Comparison of ENCODE assay signal across 9 mouse cellular contexts in the genomic region with DNA sequence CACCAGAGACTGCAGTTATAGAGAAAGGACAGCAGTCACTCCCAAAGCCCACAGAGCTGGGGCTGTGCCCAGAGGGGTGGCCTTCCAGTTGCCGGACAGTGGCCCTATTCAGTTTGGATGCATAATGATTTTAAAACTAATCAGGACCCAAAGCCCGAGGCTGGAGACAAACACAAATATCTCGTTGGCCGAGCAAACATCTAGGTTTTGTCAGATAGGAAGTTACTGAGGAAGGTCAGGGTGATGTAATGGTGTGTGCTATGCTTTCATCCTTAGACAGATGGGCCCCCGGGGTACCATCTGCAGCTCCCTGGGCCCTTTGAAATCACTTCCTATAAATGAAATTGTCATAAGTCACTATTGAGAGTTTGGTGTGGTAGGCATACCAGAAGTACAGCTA. TPM values are rescaled to one million over a fixed set of nuclear protein-coding genes. Genes with fewer than 3 reads are reported as not detected.
DNase-seq lines count a peak whose midpoint lies in the region; ATAC-seq and TF ChIP-seq lines count a peak whose summit lies in the region.
"Had no signal": no experiment of that assay in that cellular context is flagged by ENCODE, and none has a peak within 500 bp of the region (broad histone marks: within the 10 kb centered on the region; RNA-seq: fewer than 3 reads in every experiment).

No protein-coding gene starts in this region.

- H3K27me3 ChIP-seq in lung, embryonic 14.5 days (ENCODE audit: insufficient read depth, low read length): no peaks in the 10 kb centered on the region
- no peaks in the 10 kb centered on the region for H3K27me3 ChIP-seq in limb, embryonic 15.5 days
- H3K27me3 ChIP-seq in thymus, adult 2 months (ENCODE audit: control insufficient read depth, insufficient read depth, low read length): no peaks in the 10 kb centered on the region

- H3K4me2 ChIP-seq in lung, embryonic 14.5 days: no peak overlapping the region
- no peak overlapping the region for H3K4me2 ChIP-seq in limb, embryonic 15.5 days

- peaks cover 4% of the 10 kb centered on the region; the same call in 1 of the 2 replicates for H3K36me3 ChIP-seq in lung, embryonic 14.5 days (ENCODE audit: insufficient read depth)
- no peaks in the 10 kb centered on the region for H3K36me3 ChIP-seq in limb, embryonic 15.5 days
- no peaks in the 10 kb centered on the region for H3K36me3 ChIP-seq in thymus, adult 2 months (ENCODE audit: control insufficient read depth, insufficient read depth, low read length)

- no peak for DNase-seq in frontal cortex, postnatal 25 days (ENCODE audit: low spot score in 2 of 2)
- peak; percentile 50 for DNase-seq in lung, embryonic 14.5 days
- no peak for DNase-seq in lung, adult 2 months
- DNase-seq in cerebellum, adult 9-11 months: peak; percentile 66
- DNase-seq in thymus, adult 2 months: no peak
- DNase-seq in yolk sac, embryonic 10.5 days (ENCODE audit: low spot score): no peak

- no peak for TF ChIP-seq CTCF in lung, embryonic 14.5 days (IDR thresholded peaks at IDR 0.05; ENCODE audit: low read depth)
- no peak for TF ChIP-seq CTCF in lung, adult 2 months (IDR thresholded peaks at IDR 0.05; ENCODE audit: insufficient read depth, low read length)
- no peak for TF ChIP-seq CTCF in thymus, adult 2 months (IDR thresholded peaks at IDR 0.05; ENCODE audit: borderline replicate concordance, control insufficient read depth, extremely low read depth, insufficient read depth, low read length, poor library complexity)

- no peak overlapping the region for H3K9ac ChIP-seq in lung, embryonic 14.5 days
- no peak overlapping the region for H3K9ac ChIP-seq in limb, embryonic 15.5 days

- no peak overlapping the region for H3K4me3 ChIP-seq in lung, embryonic 14.5 days (ENCODE audit: low read depth, low read length)
- H3K4me3 ChIP-seq in lung, adult 2 months (replicated peaks; ENCODE audit: extremely low read depth, low read depth, low read length): no peak overlapping the region
- H3K4me3 ChIP-seq in limb, embryonic 15.5 days: no peak overlapping the region
- no peak overlapping the region for H3K4me3 ChIP-seq in thymus, adult 2 months (ENCODE audit: control insufficient read depth, insufficient read depth, low read length)
- H3K4me3 ChIP-seq: megakaryocyte, embryonic 14.5 days had no signal

- H3K27ac ChIP-seq in lung, embryonic 14.5 days (ENCODE audit: low read depth): no peak overlapping the region; the same call in 1 of the 2 replicates
- 0 out of 2 replicates have a peak overlapping the region, but pooled peaks have one; percentile 38 for H3K27ac ChIP-seq in limb, embryonic 15.5 days
- H3K27ac ChIP-seq in thymus, adult 2 months (ENCODE audit: control insufficient read depth, insufficient read depth, low read length): no peak overlapping the region

- ATAC-seq in frontal cortex, adult (ENCODE audit: low TSS enrichment): peak; percentile 45
- 0 out of 2 replicates have a peak, but pooled peaks have one; percentile 40 for ATAC-seq in lung, embryonic 14.5 days (ENCODE audit: insufficient read depth)
- ATAC-seq in limb, embryonic 15.5 days (ENCODE audit: insufficient number of reproducible peaks, low FRiP score, low TSS enrichment, low read depth): no peak

- TF ChIP-seq POLR2A in lung, adult 2 months (IDR thresholded peaks at IDR 0.05; ENCODE audit: borderline replicate concordance, extremely low read depth, low read depth, low read length): no peak
- TF ChIP-seq POLR2A in thymus, adult 2 months (IDR thresholded peaks at IDR 0.05; ENCODE audit: control insufficient read depth, extremely low read depth, insufficient read depth, low read length, poor library complexity): no peak

- 37% methylated on average over 5 of the region's 5 CpGs for WGBS in lung, embryonic 14.5 days
- 26% methylated on average over 5 of the region's 5 CpGs for WGBS in lung, adult 2 months
- WGBS in limb, embryonic 15.5 days: 36% methylated on average over 5 of the region's 5 CpGs
- 27% methylated on average over 5 of the region's 5 CpGs for WGBS in thymus, adult 2 months

- no peaks in the 10 kb centered on the region for H3K9me3 ChIP-seq in lung, embryonic 14.5 days (ENCODE audit: low read depth, low read length)
- H3K9me3 ChIP-seq in limb, embryonic 15.5 days: no peaks in the 10 kb centered on the region
- H3K9me3 ChIP-seq: megakaryocyte, embryonic 14.5 days had no signal

- no peaks in the 10 kb centered on the region for H3K4me1 ChIP-seq in lung, embryonic 14.5 days (ENCODE audit: insufficient read depth)
- H3K4me1 ChIP-seq in lung, adult 2 months (ENCODE audit: control insufficient read depth, insufficient read depth, low read length): peaks cover 31% of the 10 kb centered on the region
- H3K4me1 ChIP-seq in limb, embryonic 15.5 days: peaks cover 49% of the 10 kb centered on the region
- peaks cover 41% of the 10 kb centered on the region for H3K4me1 ChIP-seq in thymus, adult 2 months (replicated peaks; ENCODE audit: control insufficient read depth, insufficient read depth, low read length)

RNA-seq across cellular contexts. Expression of gene Tanc1, which starts 33.0 kb away (rescaled TPM):
- polyA plus RNA-seq in lung, embryonic 14.5 days (2014; fragmentation: Nextera tagmentation; extraction: Ambion mirVana): 28.8 and 31.0 TPM in 2 replicates
- polyA plus RNA-seq in lung, adult 2 months (2012; rRNA removed): 24.5 and 29.0 TPM in 2 replicates
- polyA plus RNA-seq in limb, embryonic 15.5 days (2015; fragmentation: Nextera tagmentation; extraction: Ambion mirVana): 46.3 and 50.6 TPM in 2 replicates
- polyA plus RNA-seq in thymus, adult 2 months (2012; rRNA removed): 7.3 and 8.1 TPM in 2 replicates

Comparison
In these comparisons a context has a peak if more than half of its experiments do, and no peak if none do; other contexts are left out.
1. DNase-seq: peak in lung, embryonic 14.5 days (single experiment) and cerebellum, adult 9-11 months (single experiment); none in frontal cortex, postnatal 25 days (0 of 2), lung, adult 2 months (single experiment), thymus, adult 2 months (single experiment) and yolk sac, embryonic 10.5 days (single experiment).